Mouse (Mus musculus) liver, adult 2 months (tissue): ENCODE data around the gene Plpp4.

Experiments
- CTCF ChIP-seq: fragments of 200-500 bp; IDR thresholded peaks from 2 replicates; pipeline ENCODE4 v1.5.1; 2011; ENCODE audit warnings: low read depth, low read length, control low read depth
- POLR2A ChIP-seq: fragments of 200-500 bp; IDR thresholded peaks from 2 replicates; pipeline ENCODE4 v1.6.1; 2011; ENCODE audit warnings: low read length, control low read depth; ENCODE audit not compliant: insufficient read depth; ENCODE audit errors: extremely low read depth

- no peak for TF ChIP-seq POLR2A
- TF ChIP-seq CTCF: no peak
These were observed 55.7 kb downstream of the Plpp4 start for GRCm38 (mm10) chr7:129312521-129312920.
